Mouse (Mus musculus): ENCODE results near the gene Ssxb5. TPM values are rescaled to one million over a fixed set of nuclear protein-coding genes. Genes with fewer than 3 reads are reported as not detected.
"Not testable (repeated sequence)": the region's sequence is repeated elsewhere in the genome, so short reads cannot be mapped to it uniquely, and the experiment has no call there.

The Ssxb5 gene
- total RNA-seq (2021) = not detected

DNA sequence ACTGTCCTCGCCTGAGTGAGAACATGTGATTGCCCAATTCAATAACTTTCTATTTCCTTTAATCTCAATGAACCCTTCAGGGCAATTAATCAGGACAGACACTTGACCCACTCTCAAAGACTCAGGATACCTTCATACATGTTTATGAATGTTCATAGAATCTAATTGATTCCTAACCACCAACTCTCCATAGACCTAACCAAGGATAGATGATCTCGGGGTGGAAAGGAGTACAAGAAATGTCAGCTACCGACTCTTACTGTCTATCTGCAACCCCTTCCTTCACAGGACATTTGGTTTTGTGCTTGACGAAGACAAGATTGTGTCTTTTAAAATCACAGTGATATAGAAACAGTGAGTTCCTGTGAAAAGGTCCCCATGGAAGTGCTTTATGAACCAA, at the start of gene Ssxb5:
Ssxb5 (plus strand) TSS at position 301 of the 400 bp plus-strand sequence.
- intact Hi-C loops (cut with DNase I); DNase-seq (ENCODE audit: low spot score in 2 of 2): not testable (repeated sequence)

GRCm38 (mm10) chrX:8832043-8832442, 28.6 kb downstream of the Ssxb5 start:
- peak; percentile 55 to 58 for DNase-seq (ENCODE audit: low spot score in 2 of 2)
- intact Hi-C loops (cut with DNase I) = no loop called here

- DNase-seq (ENCODE audit: low spot score in 2 of 2) = no peak
- intact Hi-C loops (cut with DNase I) = no loop called here
Observed at GRCm38 (mm10) chrX:8843694-8844093, 40.2 kb downstream of the Ssxb5 start, which contains the start of gene Gm6592. Gene Gm6592, plus strand, starts transcription at chrX:8843994.

GRCm38 (mm10) chrX:8852486-8852885, 49.0 kb downstream of the Ssxb5 start:
- intact Hi-C loops (cut with DNase I) = no loop called here
- no peak for DNase-seq (ENCODE audit: low spot score in 2 of 2)

Other genes with a start within 250 kb of the Ssxb5 start
- gene Ssxb3, start 211.9 kb upstream of the Ssxb5 start, total RNA-seq (2021) = not detected
- not detected for gene Ssxb8, start 112.8 kb upstream of the Ssxb5 start, total RNA-seq (2021)
- gene Ssx9, start 55.3 kb upstream of the Ssxb5 start, total RNA-seq (2021) = not detected
- gene Gm6592, start 40.3 kb downstream of the Ssxb5 start, total RNA-seq (2021) = not detected
- gene Gm5751, start 70.6 kb downstream of the Ssxb5 start, total RNA-seq (2021) = not detected
- gene B630019K06Rik, start 88.7 kb downstream of the Ssxb5 start, total RNA-seq (2021) = 10 to 100 TPM; 31.8 to 34.0 TPM
- not detected for gene Fthl17b, start 159.3 kb downstream of the Ssxb5 start, total RNA-seq (2021)
- gene Fthl17c, start 172.9 kb downstream of the Ssxb5 start, total RNA-seq (2021) = not detected
- gene Fthl17d, start 183.1 kb downstream of the Ssxb5 start, total RNA-seq (2021) = not detected
- not detected for gene Fthl17e, start 229.8 kb downstream of the Ssxb5 start, total RNA-seq (2021)

Data from left cerebral cortex, postnatal 25 days (tissue).